Mouse (Mus musculus) heart, postnatal 0 days (tissue): ENCODE data around the gene Chchd3. TPM values are rescaled to one million over a fixed set of nuclear protein-coding genes. Genes with fewer than 3 reads are reported as not detected.

Experiments used
- ATAC-seq: fragments of 200-750 bp; cut with Nextera tagmentation; 2 replicates; pipeline ENCODE4 v1.8.0; 2017; ENCODE audit warnings: low read depth, moderate number of reproducible peaks, moderate library complexity; ENCODE audit not compliant: insufficient read depth
- DNase-seq: peaks from one replicate; pipeline ENCODE4 v3.0.0-alpha.2; 2016; ENCODE audit warnings: low spot score
- H3K27ac ChIP-seq: fragments of 300-500 bp; sonication (generic); 2 replicates; pipeline ENCODE4 v1.5.1; 2014; ENCODE audit warnings: low read depth, mild to moderate bottlenecking
- H3K27me3 ChIP-seq: fragments of 300-500 bp; sonication (generic); 2 replicates; pipeline ENCODE4 v1.6.1; 2014; ENCODE audit warnings: low read length, mixed read lengths; ENCODE audit not compliant: control insufficient read depth, insufficient read depth
- H3K36me3 ChIP-seq: fragments of 300-500 bp; sonication (generic); replicated peaks from 2 replicates; pipeline ENCODE4 v1.6.1; 2014; ENCODE audit warnings: low read length, mixed read lengths; ENCODE audit not compliant: control insufficient read depth, insufficient read depth
- H3K4me1 ChIP-seq: fragments of 300-500 bp; sonication (generic); 2 replicates; pipeline ENCODE4 v1.6.1; 2014; ENCODE audit warnings: antibody characterized with exemption; ENCODE audit not compliant: control insufficient read depth, insufficient read depth
- H3K4me2 ChIP-seq: fragments of 300-500 bp; sonication (generic); 2 replicates; pipeline ENCODE4 v1.6.1; 2014; ENCODE audit warnings: low read depth, mild to moderate bottlenecking, low read length, moderate library complexity
- H3K4me3 ChIP-seq: fragments of 300-500 bp; sonication (generic); 2 replicates; pipeline ENCODE4 v1.5.1; 2014; ENCODE audit warnings: low read depth, low read length
- H3K9ac ChIP-seq: fragments of 300-500 bp; sonication (generic); replicated peaks from 2 replicates; pipeline ENCODE4 v1.6.1; 2014; ENCODE audit warnings: low read depth, low read length, mixed read lengths
- H3K9me3 ChIP-seq: fragments of 300-500 bp; sonication (generic); replicated peaks from 2 replicates; pipeline ENCODE4 v1.6.1; 2016; ENCODE audit warnings: low read length; ENCODE audit not compliant: control insufficient read depth
- CTCF ChIP-seq: IDR thresholded peaks from 2 replicates; pipeline ENCODE4 v1.5.1; 2016; ENCODE audit warnings: antibody characterized with exemption, control low read depth, low read depth
- EP300 ChIP-seq: IDR thresholded peaks from 2 replicates; pipeline ENCODE4 v1.6.1; 2016; ENCODE audit warnings: antibody characterized with exemption, low read depth
- WGBS: fragments of 180-500 bp; shearing (Covaris S2); extraction: QIAGEN DNeasy Blood & Tissue Kit; methylation state at CpG from one replicate; pipeline ENCODE4 v1.1.7; 2014; 5-methylcytosine and 5-hydroxymethylcytosine counted together
- polyA plus RNA-seq: library from polyadenylated mRNA; unstranded; fragments of >200 nt; fragmentation: Nextera tagmentation; extraction: Ambion mirVana; gene quantifications from 2 replicates; pipeline ENCODE4 v1.2.1, GENCODE M21; 2015
- total RNA-seq: library from RNA; depleted of rRNA; stranded (reverse); fragments of >200 nt; gene quantifications from 2 replicates; pipeline ENCODE4 v1.2.3, GENCODE M21; 2014; ENCODE audit warnings: low replicate concordance

Gene Chchd3
- total and polyA plus RNA-seq, 2 experiments from 2014 or later, result 314 to 332 TPM

DNA sequence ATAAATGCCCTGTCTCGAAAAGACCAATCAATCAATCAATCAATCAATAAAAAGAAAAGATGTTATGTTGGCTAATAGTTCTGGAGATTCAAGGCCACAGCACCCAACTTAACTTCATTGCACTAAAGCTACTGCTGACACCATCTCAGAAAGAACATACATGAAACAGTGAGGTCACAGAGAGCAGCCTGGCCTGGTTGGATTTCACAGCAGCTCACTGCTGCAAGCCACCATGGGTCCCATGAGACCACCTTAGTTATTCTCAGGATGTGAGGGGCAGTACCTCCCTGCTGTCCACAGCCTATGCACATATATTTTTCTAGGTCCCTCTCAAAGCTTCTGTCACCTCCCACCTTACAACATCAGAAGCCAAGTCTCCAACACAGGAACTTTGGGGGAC is 57.1 kb downstream of the Chchd3 start:
- DNase-seq (no peak), ATAC-seq (no peak)
- H3K9me3 ChIP-seq, result no peaks in the 10 kb centered on the region
- H3K27ac ChIP-seq, result no peak overlapping the region
- no peak for TF ChIP-seq EP300
- no peak for TF ChIP-seq CTCF
- H3K36me3 ChIP-seq, result peaks cover 12% of the 10 kb centered on the region
- H3K4me2 ChIP-seq, result no peak overlapping the region
- H3K27me3 ChIP-seq, result no peaks in the 10 kb centered on the region
- no peak overlapping the region for H3K4me3 ChIP-seq
- no peak overlapping the region for H3K9ac ChIP-seq
- no peaks in the 10 kb centered on the region for H3K4me1 ChIP-seq
- WGBS, result 89% methylated on average over 1 of the region's 1 CpGs

DNA sequence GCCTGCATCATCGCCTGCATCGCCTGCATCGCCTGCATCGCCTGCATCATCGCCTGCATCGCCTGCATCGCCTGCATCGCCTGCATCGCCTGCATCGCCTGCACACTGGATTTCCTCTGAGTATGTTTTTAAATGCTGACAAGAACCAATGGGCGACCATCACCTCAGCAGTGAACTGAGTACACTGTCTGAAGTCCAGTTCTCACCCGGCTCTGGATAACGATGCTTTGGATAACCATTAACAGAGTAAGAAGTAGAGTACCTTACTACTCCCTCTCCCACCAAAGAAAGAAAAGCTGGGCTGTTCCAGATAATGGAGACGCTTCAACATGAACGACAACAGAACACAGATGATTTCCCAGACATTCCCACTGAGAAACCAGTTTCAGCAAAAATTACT is 58.8 kb downstream of the Chchd3 start:
- no peak overlapping the region for H3K9ac ChIP-seq
- H3K4me2 ChIP-seq, result no peak overlapping the region
- H3K27ac ChIP-seq, result no peak overlapping the region
- no peaks in the 10 kb centered on the region for H3K27me3 ChIP-seq
- TF ChIP-seq EP300, result no peak
- no peak for ATAC-seq
- H3K9me3 ChIP-seq, result no peaks in the 10 kb centered on the region
- 0 out of 2 replicates have a peak, but pooled peaks cover 4% of the 10 kb centered on the region for H3K36me3 ChIP-seq
- H3K4me3 ChIP-seq, result no peak overlapping the region
- H3K4me1 ChIP-seq, result no peaks in the 10 kb centered on the region
- DNase-seq, result no peak
- WGBS, result 92% methylated on average over 15 of the region's 15 CpGs

DNA sequence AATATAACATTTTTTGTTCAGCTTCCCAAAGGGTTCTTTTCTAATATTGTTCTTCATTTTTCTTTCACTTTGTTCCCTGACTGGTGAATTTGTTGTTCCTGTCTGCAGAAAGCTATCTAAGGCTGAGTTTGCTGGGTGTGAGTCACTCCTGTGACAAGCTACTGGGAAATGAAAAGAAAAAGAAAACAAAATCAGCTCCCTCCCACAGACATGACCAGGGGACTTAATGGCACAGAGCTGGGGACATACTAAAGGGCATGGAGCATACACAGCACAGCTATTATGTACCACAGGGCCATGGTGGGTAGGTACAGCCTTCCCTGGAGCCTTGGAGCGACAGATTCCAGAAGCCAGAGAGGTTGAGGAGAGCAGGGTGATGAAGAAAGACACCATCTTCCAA is 63.5 kb downstream of the Chchd3 start:
- 79% methylated on average over 1 of the region's 1 CpGs for WGBS
- no peak overlapping the region for H3K4me3 ChIP-seq
- DNase-seq, result no peak
- H3K4me2 ChIP-seq, result no peak overlapping the region
- ATAC-seq, result no peak
- H3K9me3 ChIP-seq, result no peaks in the 10 kb centered on the region
- H3K9ac ChIP-seq, result no peak overlapping the region
- H3K27me3 ChIP-seq, result no peaks in the 10 kb centered on the region
- H3K27ac ChIP-seq, result peak overlapping the region; percentile 16; the same call in 1 of the 2 replicates
- TF ChIP-seq CTCF, result no peak
- no peak for TF ChIP-seq EP300
- H3K36me3 ChIP-seq, result 0 out of 2 replicates have a peak, but pooled peaks cover 4% of the 10 kb centered on the region
- peaks cover 4% of the 10 kb centered on the region; the same call in 1 of the 2 replicates for H3K4me1 ChIP-seq

DNA sequence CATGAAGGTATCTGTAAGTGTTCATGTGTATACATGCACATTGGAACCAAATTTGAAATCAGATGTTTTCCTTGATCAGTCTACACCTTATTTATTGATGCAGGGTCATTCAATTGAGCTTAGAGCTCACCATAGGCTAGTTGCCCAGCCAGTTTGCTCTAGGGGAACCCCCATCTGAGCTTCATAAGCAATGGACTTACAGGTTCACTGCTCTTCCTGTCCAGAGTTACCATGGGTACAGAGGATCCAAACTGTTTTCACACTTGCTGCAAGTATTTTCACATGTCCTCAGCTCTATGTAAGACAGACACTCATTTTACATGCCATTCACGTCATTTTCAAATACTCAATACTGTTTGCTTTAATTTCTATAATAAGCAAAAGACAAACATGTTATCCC is 66.2 kb downstream of the Chchd3 start:
- H3K9me3 ChIP-seq, result no peaks in the 10 kb centered on the region
- DNase-seq, result no peak

DNA sequence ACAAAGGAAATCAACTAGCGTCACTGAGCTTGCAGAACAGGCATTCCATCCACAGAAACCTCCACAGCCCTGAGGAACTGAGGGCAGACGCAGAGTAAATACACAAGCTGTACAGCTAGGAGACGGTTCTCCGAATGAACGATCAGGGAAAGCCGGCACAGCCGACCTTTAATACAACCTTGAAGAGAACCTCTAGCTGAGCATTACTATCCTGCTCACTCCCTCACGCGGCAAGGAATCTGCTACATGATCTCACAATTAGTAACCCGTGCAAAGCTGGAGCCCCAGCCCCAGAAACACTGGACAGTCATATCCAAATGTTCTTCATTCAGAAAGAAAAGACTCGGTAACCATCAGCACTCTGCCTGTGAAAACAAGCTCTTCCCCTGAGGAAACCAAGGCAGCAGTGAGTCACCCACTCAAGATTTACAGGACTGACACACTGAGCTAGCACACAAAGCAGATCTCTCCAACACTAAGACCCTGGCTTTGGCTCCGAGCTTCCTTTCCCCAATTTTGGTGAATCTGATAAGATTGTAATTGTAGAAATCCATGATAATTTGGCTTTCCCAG is 69.9 kb downstream of the Chchd3 start:
- TF ChIP-seq CTCF, result no peak
- TF ChIP-seq EP300, result no peak
- ATAC-seq (no peak), DNase-seq (no peak)
- Histone ChIP-seq H3K27me3 (no peaks in the 10 kb centered on the region), H3K36me3 (no peaks in the 10 kb centered on the region), H3K4me3 (no peak overlapping the region), H3K27ac (peak overlapping the region; percentile 57), H3K4me1 (peaks cover 17% of the 10 kb centered on the region), H3K9ac (no peak overlapping the region; the same call in 1 of the 2 replicates), H3K4me2 (peak overlapping the region; percentile 1; the same call in 1 of the 2 replicates), H3K9me3 (no peaks in the 10 kb centered on the region)
- 26% methylated on average over 12 of the region's 12 CpGs for WGBS

More for the DNA sequence above, 66.2 kb downstream of the Chchd3 start:
- TF ChIP-seq EP300 (no peak), CTCF (no peak)
- no peak overlapping the region for H3K27ac ChIP-seq
- no peak overlapping the region for H3K9ac ChIP-seq
- 91% methylated on average over 1 of the region's 1 CpGs for WGBS
- no peak overlapping the region for H3K4me2 ChIP-seq
- H3K4me3 ChIP-seq, result no peak overlapping the region
- 0 out of 2 replicates have a peak, but pooled peaks cover 2% of the 10 kb centered on the region for H3K36me3 ChIP-seq
- H3K27me3 ChIP-seq, result no peaks in the 10 kb centered on the region
- ATAC-seq, result no peak
- H3K4me1 ChIP-seq, result peaks cover 18% of the 10 kb centered on the region

DNA sequence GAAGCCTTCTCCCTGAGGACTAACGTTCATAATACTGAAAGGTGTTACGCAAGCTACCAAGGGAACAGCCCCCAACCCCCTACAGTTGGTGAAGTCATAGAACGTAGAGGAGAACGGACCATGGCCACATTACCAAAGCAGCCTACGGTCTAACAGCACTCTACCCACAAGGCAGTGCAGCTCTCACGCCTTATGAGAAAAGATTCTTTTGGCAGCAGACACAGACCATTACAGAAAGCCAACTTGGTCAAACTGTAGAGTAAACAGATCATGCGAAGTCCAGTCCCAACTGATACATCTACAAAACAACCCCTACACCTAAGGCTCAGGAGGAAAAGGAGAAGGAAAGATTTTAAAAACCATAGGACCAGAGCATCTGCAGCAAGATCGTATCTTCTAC is 71.5 kb downstream of the Chchd3 start:
- H3K4me3 ChIP-seq, result no peak overlapping the region
- H3K27ac ChIP-seq, result no peak overlapping the region
- TF ChIP-seq EP300 (no peak), CTCF (no peak)
- no peaks in the 10 kb centered on the region for H3K36me3 ChIP-seq
- no peaks in the 10 kb centered on the region for H3K27me3 ChIP-seq
- no peaks in the 10 kb centered on the region for H3K9me3 ChIP-seq
- no peak overlapping the region for H3K4me2 ChIP-seq
- no peak overlapping the region for H3K9ac ChIP-seq
- no peak for ATAC-seq
- peaks cover 29% of the 10 kb centered on the region for H3K4me1 ChIP-seq
- WGBS, result 89% methylated on average over 8 of the region's 8 CpGs
- no peak for DNase-seq
